Mouse (Mus musculus) neural tube, embryonic 12.5 days (tissue): ENCODE measurements around the gene Rpl26. TPM values are rescaled to one million over a fixed set of nuclear protein-coding genes. Genes with fewer than 3 reads are reported as not detected.

Source experiments
- ATAC-seq: fragments of 200-750 bp; cut with Nextera tagmentation; 2 replicates; pipeline ENCODE4 v1.8.0; 2017; ENCODE audit warnings: low read depth, mild to moderate bottlenecking, moderate TSS enrichment, moderate library complexity; ENCODE audit not compliant: low FRiP score
- H3K27ac ChIP-seq: fragments of 300-500 bp; sonication (generic); 2 replicates; pipeline ENCODE4 v1.5.1; 2016
- H3K27me3 ChIP-seq: fragments of 300-500 bp; sonication (generic); replicated peaks from 2 replicates; pipeline ENCODE4 v1.6.1; 2016; ENCODE audit warnings: mild to moderate bottlenecking
- H3K36me3 ChIP-seq: fragments of 300-500 bp; sonication (generic); 2 replicates; pipeline ENCODE4 v1.6.1; 2016; ENCODE audit warnings: mild to moderate bottlenecking
- H3K4me1 ChIP-seq: fragments of 300-500 bp; sonication (generic); 2 replicates; pipeline ENCODE4 v1.6.1; 2016
- H3K4me2 ChIP-seq: fragments of 300-500 bp; sonication (generic); replicated peaks from 2 replicates; pipeline ENCODE4 v1.6.1; 2016; ENCODE audit warnings: mild to moderate bottlenecking
- H3K4me3 ChIP-seq: fragments of 300-500 bp; sonication (generic); 2 replicates; pipeline ENCODE4 v1.5.1; 2016
- H3K9ac ChIP-seq: fragments of 300-500 bp; sonication (generic); 2 replicates; pipeline ENCODE4 v1.6.1; 2016; ENCODE audit warnings: mild to moderate bottlenecking
- H3K9me3 ChIP-seq: fragments of 300-500 bp; sonication (generic); 2 replicates; pipeline ENCODE4 v1.6.1; 2016; ENCODE audit warnings: mild to moderate bottlenecking
- WGBS: fragments of 180-500 bp; shearing (Covaris S2); methylation state at CpG from one replicate; pipeline ENCODE4 v1.1.7; 2016; 5-methylcytosine and 5-hydroxymethylcytosine counted together
- polyA plus RNA-seq: library from polyadenylated mRNA; unstranded; fragments of >200 nt; fragmentation: Nextera tagmentation; extraction: Ambion mirVana; gene quantifications from 2 replicates; pipeline ENCODE4 v1.2.1, GENCODE M21; 2016

Rpl26 gene
- polyA plus RNA-seq: 732 and 743 TPM in 2 replicates

DNA sequence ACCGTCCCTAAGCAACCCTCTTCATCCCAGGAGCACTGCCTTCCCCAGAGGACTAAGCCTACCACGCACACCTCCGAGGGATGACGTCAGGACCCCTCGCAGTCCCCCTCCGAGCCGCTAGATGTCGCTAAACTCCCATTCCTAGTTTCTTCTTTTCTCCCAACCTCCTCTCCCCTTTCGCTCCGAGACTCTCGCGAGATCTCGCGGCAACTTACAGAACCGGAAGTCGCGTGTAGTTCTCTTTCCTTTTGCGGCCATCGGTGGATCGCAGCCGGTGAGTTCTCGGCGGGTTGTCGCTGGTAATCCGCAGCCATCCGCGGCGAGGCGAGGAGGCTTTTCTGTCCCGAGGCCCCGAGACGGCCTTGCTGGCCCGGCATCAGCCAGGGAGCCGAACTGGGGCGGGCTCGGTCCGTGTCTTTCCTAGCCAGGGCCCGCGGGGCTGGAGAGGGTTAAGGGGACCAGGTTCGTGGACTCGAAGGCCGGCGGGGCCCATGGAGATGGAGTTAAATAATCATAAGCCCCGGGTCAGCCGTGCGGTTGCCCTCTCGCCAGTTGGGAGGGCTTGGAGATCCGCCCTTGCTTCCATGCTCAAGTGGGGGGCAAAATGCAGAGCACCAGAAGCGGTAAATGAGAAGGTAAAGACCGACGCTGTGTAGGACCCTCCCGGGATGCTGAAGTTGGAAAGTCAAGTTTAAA is at the start of gene Rpl26:
Rpl26 (plus strand) TSS at position 233 of the 696 bp plus-strand sequence.
- H3K4me1 ChIP-seq: peaks cover 8% of the 10 kb centered on the region
- peak within 1 kb of the TSS; percentile 86 for H3K27ac ChIP-seq
- peak; percentile 92 for ATAC-seq
- H3K9me3 ChIP-seq: no peaks in the 10 kb centered on the region
- H3K9ac ChIP-seq: peak within 1 kb of the TSS; percentile 92
- peaks cover 37% of the 10 kb centered on the region for H3K36me3 ChIP-seq
- H3K4me2 ChIP-seq: peak within 1 kb of the TSS; percentile 81
- H3K4me3 ChIP-seq: peak within 1 kb of the TSS; percentile 92
- under 1% methylated on average over 52 of the region's 52 CpGs for WGBS
- H3K27me3 ChIP-seq: no peaks in the 10 kb centered on the region

DNA sequence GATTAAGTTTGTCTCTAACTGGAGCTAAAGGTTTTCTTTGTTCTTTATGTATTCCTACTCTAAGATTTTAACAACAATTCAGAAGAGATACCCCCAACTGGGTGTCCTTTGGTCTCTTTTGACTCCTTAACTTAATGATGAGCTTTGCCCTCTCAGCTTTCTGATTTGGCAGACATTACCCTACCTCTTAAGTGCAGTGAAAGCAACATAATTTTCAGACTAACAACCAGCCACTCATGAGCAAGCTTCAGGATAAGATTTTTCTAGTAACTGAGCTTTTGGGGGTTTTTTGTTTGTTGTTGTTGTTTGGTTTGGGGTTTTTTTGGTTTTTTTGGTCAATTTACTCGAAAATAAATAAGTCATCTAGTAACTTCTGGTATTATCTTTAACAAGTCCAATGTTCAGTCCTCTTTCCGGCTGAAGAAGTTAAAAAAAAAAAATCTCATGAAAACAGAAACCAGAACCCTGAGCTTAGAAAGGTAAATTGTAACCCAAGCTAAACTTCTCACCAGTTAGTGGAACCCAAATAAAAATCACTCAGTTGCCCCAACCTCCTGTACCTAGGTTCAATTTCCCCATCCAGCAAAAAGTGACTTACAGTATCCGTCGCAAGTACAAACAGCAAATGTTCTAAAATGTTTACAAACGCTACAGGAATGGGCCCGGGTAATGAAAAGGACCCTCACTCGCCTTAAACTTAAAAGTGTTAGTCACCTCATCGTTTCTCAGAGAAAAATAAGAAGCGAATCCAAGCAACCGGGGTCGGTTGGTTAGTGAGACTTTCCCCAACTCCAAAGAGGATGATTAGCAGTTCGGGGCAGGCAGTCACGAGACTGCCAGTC is 49.5 kb upstream of the Rpl26 start:
- no peaks in the 10 kb centered on the region for H3K36me3 ChIP-seq
- peak overlapping the region; percentile 87 for H3K9ac ChIP-seq
- peaks cover 18% of the 10 kb centered on the region for H3K4me1 ChIP-seq
- H3K9me3 ChIP-seq: no peaks in the 10 kb centered on the region
- peak overlapping the region; percentile 69 for H3K4me2 ChIP-seq
- H3K4me3 ChIP-seq: peak overlapping the region; percentile 89
- ATAC-seq: no peak
- H3K27me3 ChIP-seq: no peaks in the 10 kb centered on the region
- peak overlapping the region; percentile 87 for H3K27ac ChIP-seq
- 6% methylated on average over 13 of the region's 13 CpGs for WGBS

DNA sequence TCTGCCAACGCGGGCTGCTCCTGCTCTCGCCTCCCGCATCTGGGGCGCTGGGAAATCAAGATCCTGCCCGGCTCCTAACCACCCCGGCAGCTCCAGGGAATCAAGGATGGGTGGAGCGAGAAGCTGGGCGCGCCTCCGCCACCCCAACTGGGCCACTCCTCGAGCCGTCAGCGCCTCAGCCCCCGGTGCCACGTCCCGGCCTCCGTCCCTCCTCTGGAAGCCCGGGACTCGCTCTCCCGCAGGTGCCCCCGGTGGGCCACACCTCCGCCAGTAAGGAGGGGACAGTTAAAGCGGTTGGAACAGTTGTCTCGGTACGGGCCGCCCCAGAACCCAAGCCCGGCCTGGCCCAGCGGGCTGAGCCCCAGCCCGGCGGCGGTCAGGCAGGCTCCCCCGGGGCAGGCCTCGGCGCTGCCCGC is 48.9 kb upstream of the Rpl26 start:
- peak overlapping the region; percentile 87 for H3K9ac ChIP-seq
- ATAC-seq: no peak; the same call in none of the 2 replicates

GRCm38 (mm10) chr11:68852932-68853409 is 48.4 kb upstream of the Rpl26 start:
- under 1% methylated on average over 42 of the region's 42 CpGs for WGBS
- Histone ChIP-seq H3K36me3 (no peaks in the 10 kb centered on the region), H3K9me3 (no peaks in the 10 kb centered on the region), H3K4me2 (peak overlapping the region; percentile 69), H3K27ac (peak overlapping the region; percentile 87), H3K4me3 (peak overlapping the region; percentile 89), H3K9ac (peak overlapping the region; percentile 87), H3K4me1 (peaks cover 18% of the 10 kb centered on the region), H3K27me3 (no peaks in the 10 kb centered on the region)
- peak; percentile 100 for ATAC-seq

More for the DNA sequence above, 48.9 kb upstream of the Rpl26 start:
- WGBS: under 1% methylated on average over 36 of the region's 36 CpGs
- Histone ChIP-seq H3K4me1 (peaks cover 18% of the 10 kb centered on the region), H3K4me2 (peak overlapping the region; percentile 69), H3K27ac (peak overlapping the region; percentile 87), H3K36me3 (no peaks in the 10 kb centered on the region), H3K4me3 (peak overlapping the region; percentile 89), H3K9me3 (no peaks in the 10 kb centered on the region), H3K27me3 (no peaks in the 10 kb centered on the region)

DNA sequence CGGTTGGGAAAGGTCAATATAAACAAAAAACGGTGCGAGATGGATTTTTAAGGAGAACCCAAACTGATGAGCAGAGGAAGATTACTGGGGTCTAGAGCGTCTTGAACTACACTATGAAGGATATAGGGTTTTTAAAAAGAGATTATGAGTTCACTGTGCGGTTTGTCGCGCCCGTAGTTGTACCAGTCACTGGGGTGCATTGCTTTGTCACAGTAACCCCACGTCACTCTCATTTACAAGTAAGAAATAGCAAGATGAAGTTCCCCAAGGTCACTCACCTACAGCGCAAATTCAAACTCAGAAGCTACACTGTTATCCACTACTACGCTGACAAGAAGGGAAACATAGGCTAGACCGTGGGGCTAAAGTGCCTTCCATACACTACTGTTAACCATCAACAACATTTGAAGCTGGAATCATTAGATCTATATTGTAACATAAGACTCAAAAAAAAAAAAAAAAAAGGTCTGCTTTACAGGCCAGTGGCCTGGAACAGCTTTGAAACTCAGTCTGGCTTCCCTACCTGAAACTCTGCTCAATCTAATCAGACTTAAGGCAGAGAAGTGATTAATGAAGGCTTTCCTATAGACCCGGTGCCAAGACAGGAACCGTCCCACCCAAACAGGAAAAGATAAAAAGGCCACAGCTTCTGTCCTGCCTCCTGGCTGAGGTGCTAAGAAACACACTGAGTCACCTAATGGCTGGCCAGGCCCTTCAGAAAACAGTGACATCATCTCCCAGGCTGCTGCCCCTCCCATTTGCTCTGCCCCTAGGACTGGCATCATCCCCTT is 47.6 kb upstream of the Rpl26 start:
- ATAC-seq: peak; percentile 13; the same call in 1 of the 2 replicates
- Histone ChIP-seq H3K27me3 (no peaks in the 10 kb centered on the region), H3K9ac (peak overlapping the region; percentile 38), H3K4me3 (peak overlapping the region; percentile 31), H3K4me1 (peaks cover 18% of the 10 kb centered on the region), H3K9me3 (no peaks in the 10 kb centered on the region), H3K4me2 (peak overlapping the region; percentile 69), H3K27ac (no peak overlapping the region), H3K36me3 (no peaks in the 10 kb centered on the region)
- 54% methylated on average over 14 of the region's 14 CpGs for WGBS

GRCm38 (mm10) chr11:68854621-68855020 is 46.8 kb upstream of the Rpl26 start:
- H3K27ac ChIP-seq: no peak overlapping the region

GRCm38 (mm10) chr11:68857329-68857728 is 44.1 kb upstream of the Rpl26 start:
- Histone ChIP-seq H3K9ac (no peak overlapping the region), H3K4me3 (no peak overlapping the region), H3K27me3 (no peaks in the 10 kb centered on the region), H3K4me2 (no peak overlapping the region), H3K9me3 (no peaks in the 10 kb centered on the region), H3K4me1 (peaks cover 5% of the 10 kb centered on the region; the same call in 1 of the 2 replicates), H3K36me3 (no peaks in the 10 kb centered on the region), H3K27ac (no peak overlapping the region)
- 86% methylated on average over 3 of the region's 3 CpGs for WGBS
- no peak for ATAC-seq

More at GRCm38 (mm10) chr11:68854621-68855020, 46.8 kb upstream of the Rpl26 start:
- Histone ChIP-seq H3K9ac (no peak overlapping the region), H3K27me3 (no peaks in the 10 kb centered on the region), H3K4me2 (no peak overlapping the region), H3K9me3 (no peaks in the 10 kb centered on the region), H3K4me3 (no peak overlapping the region), H3K4me1 (peaks cover 18% of the 10 kb centered on the region), H3K36me3 (no peaks in the 10 kb centered on the region)
- WGBS: 95% methylated on average over 3 of the region's 3 CpGs
- no peak for ATAC-seq

DNA sequence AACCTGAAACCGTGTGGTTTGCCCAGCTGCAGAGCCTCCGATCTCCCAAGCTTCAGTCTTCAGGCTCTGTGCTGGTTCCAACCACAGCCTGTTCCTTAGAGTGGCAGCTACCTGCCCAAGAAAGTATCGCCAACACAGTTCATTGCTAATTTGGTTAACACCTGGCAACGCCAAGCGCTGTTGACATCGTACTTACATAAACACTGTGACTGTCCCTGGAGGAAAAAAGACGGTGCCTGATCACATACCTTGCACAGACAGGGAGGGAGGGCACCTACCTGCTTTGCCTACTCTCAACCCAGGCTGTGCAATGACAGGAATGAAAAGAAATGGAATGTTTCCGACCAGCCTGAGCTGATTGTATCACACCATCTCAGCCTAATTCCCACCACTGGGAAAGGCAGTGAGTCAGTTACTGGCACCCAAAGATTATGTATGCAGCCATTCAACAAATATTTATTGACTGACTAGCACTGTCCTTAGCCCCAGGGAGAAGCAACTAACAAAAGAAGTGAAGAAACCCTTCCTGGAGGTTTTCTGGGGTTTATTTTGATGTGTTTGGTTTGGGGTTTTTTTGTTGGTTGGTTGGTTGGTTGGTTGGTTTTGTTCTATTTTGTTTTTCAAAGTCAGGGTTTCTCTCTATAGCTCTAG is 41.3 kb upstream of the Rpl26 start:
- Histone ChIP-seq H3K4me2 (no peak overlapping the region), H3K9me3 (no peaks in the 10 kb centered on the region), H3K4me3 (no peak overlapping the region), H3K9ac (no peak overlapping the region), H3K27me3 (no peaks in the 10 kb centered on the region), H3K36me3 (no peaks in the 10 kb centered on the region), H3K27ac (no peak overlapping the region), H3K4me1 (no peaks in the 10 kb centered on the region)
- ATAC-seq: no peak
- 83% methylated on average over 8 of the region's 8 CpGs for WGBS

GRCm38 (mm10) chr11:68862260-68862659 is 39.1 kb upstream of the Rpl26 start:
- H3K27me3 ChIP-seq: no peaks in the 10 kb centered on the region
- no peak for ATAC-seq
- H3K4me1 ChIP-seq: no peaks in the 10 kb centered on the region
- H3K9me3 ChIP-seq: no peaks in the 10 kb centered on the region
- H3K4me2 ChIP-seq: no peak overlapping the region
- WGBS: 72% methylated on average over 2 of the region's 2 CpGs
- no peak overlapping the region for H3K4me3 ChIP-seq
- H3K36me3 ChIP-seq: no peaks in the 10 kb centered on the region
- no peak overlapping the region for H3K27ac ChIP-seq
- no peak overlapping the region for H3K9ac ChIP-seq

- Histone ChIP-seq H3K27ac (no peak overlapping the region), H3K9ac (no peak overlapping the region), H3K9me3 (no peaks in the 10 kb centered on the region), H3K4me3 (no peak overlapping the region), H3K27me3 (no peaks in the 10 kb centered on the region), H3K36me3 (no peaks in the 10 kb centered on the region), H3K4me1 (no peaks in the 10 kb centered on the region), H3K4me2 (no peak overlapping the region)
- WGBS: 73% methylated on average over 4 of the region's 4 CpGs
- ATAC-seq: no peak
Observed at GRCm38 (mm10) chr11:68863631-68864091, 37.7 kb upstream of the Rpl26 start.

GRCm38 (mm10) chr11:68864544-68865189 is 36.7 kb upstream of the Rpl26 start:
- Histone ChIP-seq H3K9me3 (no peaks in the 10 kb centered on the region), H3K4me1 (no peaks in the 10 kb centered on the region), H3K9ac (no peak overlapping the region), H3K4me2 (no peak overlapping the region), H3K36me3 (no peaks in the 10 kb centered on the region), H3K27ac (no peak overlapping the region), H3K27me3 (no peaks in the 10 kb centered on the region), H3K4me3 (no peak overlapping the region)
- WGBS: 73% methylated on average over 9 of the region's 9 CpGs
- ATAC-seq: no peak
